Mouse (Mus musculus): ENCODE data around the gene Foxo4.

The Foxo4 gene

GRCm38 (mm10) chrX:101299055-101299454, 44.7 kb downstream of the Foxo4 start, which contains the start of gene Nlgn3:
Gene Nlgn3 (plus strand): TSS chrX:101299168.
- peak; percentile 14 for DNase-seq

- no peak for DNase-seq
Observed at GRCm38 (mm10) chrX:101299473-101300426, 45.4 kb downstream of the Foxo4 start.

DNA sequence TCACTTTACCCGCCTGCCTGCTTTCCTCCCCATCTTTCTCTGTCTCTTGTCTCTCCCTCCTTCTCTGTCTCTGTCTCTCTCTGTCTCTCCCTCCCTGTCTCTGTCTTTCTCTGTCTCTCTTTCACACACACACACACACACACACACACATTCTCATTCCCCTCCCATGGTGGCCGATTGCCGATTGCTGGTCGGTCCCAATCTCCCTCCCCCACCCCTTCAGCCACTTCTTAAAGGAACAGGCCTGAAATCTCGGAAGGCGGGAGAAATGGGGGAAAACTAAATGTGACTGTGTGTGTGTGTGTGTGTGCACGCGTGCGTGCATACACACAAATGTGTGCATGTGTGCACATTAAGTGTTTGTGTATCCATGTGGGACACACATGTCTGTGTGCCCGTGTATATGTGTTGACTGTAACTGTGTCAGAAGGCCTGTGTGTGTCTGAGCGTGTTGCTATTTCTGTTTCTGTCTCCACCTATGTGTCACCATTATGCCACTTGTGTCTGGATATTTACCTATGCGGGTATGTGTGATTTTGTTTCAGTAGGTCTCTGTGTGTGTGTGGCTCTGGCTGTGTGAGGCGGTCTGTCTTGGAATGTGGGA, 46.2 kb downstream of the Foxo4 start:
- no peak for DNase-seq

GRCm38 (mm10) chrX:101301654-101302053, 47.3 kb downstream of the Foxo4 start:
- no peak for DNase-seq

GRCm38 (mm10) chrX:101304646-101305045, 50.3 kb downstream of the Foxo4 start:
- no peak for DNase-seq

- no peak for DNase-seq
Observed at GRCm38 (mm10) chrX:101309299-101309698, 55.0 kb downstream of the Foxo4 start.
